Mouse (Mus musculus) small intestine, adult 2 months (tissue): ENCODE data around the gene Tnnt3. TPM values are rescaled to one million over a fixed set of nuclear protein-coding genes. Genes with fewer than 3 reads are reported as not detected.
A peak's percentile ranks its signal among the peaks of the same experiment; 100 is the strongest.

Experiments
- H3K27ac ChIP-seq: fragments of 200-500 bp; 2 replicates; pipeline ENCODE4 v1.5.1; 2012; ENCODE audit warnings: low read depth, low read length, control low read depth, inconsistent platforms; ENCODE audit not compliant: insufficient read depth
- H3K27me3 ChIP-seq: fragments of 200-500 bp; 2 replicates; pipeline ENCODE4 v1.6.1; 2012; ENCODE audit warnings: mild to moderate bottlenecking, moderate library complexity, low read length, inconsistent platforms; ENCODE audit not compliant: control insufficient read depth, insufficient read depth
- H3K36me3 ChIP-seq: fragments of 200-500 bp; 2 replicates; pipeline ENCODE4 v1.6.1; 2012; ENCODE audit warnings: mild to moderate bottlenecking, low read length, control low read depth, inconsistent platforms; ENCODE audit not compliant: control insufficient read depth, insufficient read depth
- H3K4me1 ChIP-seq: fragments of 200-500 bp; 2 replicates; pipeline ENCODE4 v1.6.1; 2012; ENCODE audit warnings: low read length, inconsistent platforms, mixed read lengths; ENCODE audit not compliant: control insufficient read depth, insufficient read depth, insufficient read length
- H3K4me3 ChIP-seq: fragments of 200-500 bp; 2 replicates; pipeline ENCODE4 v1.5.1; 2012; ENCODE audit warnings: low read depth, mild to moderate bottlenecking, control low read depth, inconsistent platforms, low read length, moderate library complexity
- CTCF ChIP-seq: fragments of 200-500 bp; IDR thresholded peaks from 2 replicates; pipeline ENCODE4 v1.5.1; 2012; ENCODE audit warnings: low read depth, mild to moderate bottlenecking, control low read depth, inconsistent platforms, low read length, moderate library complexity, mixed read lengths; ENCODE audit not compliant: insufficient replicate concordance, insufficient read length; ENCODE audit errors: extremely low read depth
- POLR2A ChIP-seq: fragments of 200-500 bp; IDR thresholded peaks from 2 replicates; pipeline ENCODE4 v1.6.1; 2012; ENCODE audit warnings: low read depth, mild to moderate bottlenecking, control low read depth, inconsistent platforms, low read length, moderate library complexity
- WGBS: fragments of 180-500 bp; shearing (Covaris S2); methylation state at CpG from one replicate; pipeline ENCODE4 v1.1.7; 2018; 5-methylcytosine and 5-hydroxymethylcytosine counted together
- polyA plus RNA-seq: library from polyadenylated mRNA; depleted of rRNA; stranded (reverse); fragments of >200 nt; gene quantifications from 2 replicates; pipeline ENCODE4 v1.2.3, GENCODE M21; 2012

Gene Tnnt3
- polyA plus RNA-seq, 1 experiment, result not detected

GRCm38 (mm10) chr7:142458676-142459298 is 39.8 kb upstream of the Tnnt3 start:
- H3K27ac ChIP-seq, result peak overlapping the region; percentile 60; the same call in 1 of the 2 replicates
- peaks cover 3% of the 10 kb centered on the region; the same call in 1 of the 2 replicates for H3K4me1 ChIP-seq
- no peaks in the 10 kb centered on the region for H3K36me3 ChIP-seq
- no peaks in the 10 kb centered on the region for H3K27me3 ChIP-seq
- TF ChIP-seq POLR2A, result no peak
- no peak for TF ChIP-seq CTCF
- H3K4me3 ChIP-seq, result no peak overlapping the region
- WGBS, result 81% methylated on average over 5 of the region's 5 CpGs

DNA sequence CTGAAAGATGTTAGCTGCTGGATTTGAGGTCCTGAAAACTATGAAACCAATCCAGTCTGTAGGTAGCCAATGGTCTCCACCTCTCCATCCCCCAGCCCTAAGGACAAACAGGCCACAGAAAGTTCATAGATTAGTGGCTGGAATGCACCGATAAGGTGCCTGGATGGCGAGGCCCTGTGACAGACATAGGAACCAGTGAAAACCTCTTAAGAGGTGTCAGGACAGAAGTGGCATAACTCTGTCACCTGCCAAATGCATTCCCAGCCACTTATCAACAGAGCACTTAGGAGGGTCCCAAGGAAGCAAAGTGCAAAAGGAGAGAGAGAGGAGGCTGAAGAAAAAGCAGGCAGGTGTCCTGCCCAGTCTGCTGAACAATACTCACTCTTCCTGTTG is 39.3 kb upstream of the Tnnt3 start:
- no peak overlapping the region for H3K4me3 ChIP-seq
- 55% methylated on average over 2 of the region's 2 CpGs for WGBS
- H3K27ac ChIP-seq, result no peak overlapping the region
- TF ChIP-seq POLR2A, result no peak
- TF ChIP-seq CTCF, result no peak
- H3K4me1 ChIP-seq, result peaks cover 3% of the 10 kb centered on the region; the same call in 1 of the 2 replicates
- no peaks in the 10 kb centered on the region for H3K27me3 ChIP-seq
- no peaks in the 10 kb centered on the region for H3K36me3 ChIP-seq

GRCm38 (mm10) chr7:142460636-142461077 is 38.0 kb upstream of the Tnnt3 start, which contains the start of gene Lsp1:
TSS of gene Lsp1 (plus strand) at chr7:142460809.
- Histone ChIP-seq H3K27ac (peak within 1 kb of the TSS; percentile 8), H3K27me3 (no peaks in the 10 kb centered on the region), H3K4me3 (peak within 1 kb of the TSS; percentile 55), H3K4me1 (peaks cover 3% of the 10 kb centered on the region; the same call in 1 of the 2 replicates), H3K36me3 (no peaks in the 10 kb centered on the region)
- WGBS, result 74% methylated on average over 7 of the region's 7 CpGs
- TF ChIP-seq POLR2A (no peak), CTCF (no peak)

GRCm38 (mm10) chr7:142461446-142461845 is 37.2 kb upstream of the Tnnt3 start:
- H3K36me3 ChIP-seq, result no peaks in the 10 kb centered on the region
- 78% methylated on average over 2 of the region's 2 CpGs for WGBS
- H3K27me3 ChIP-seq, result no peaks in the 10 kb centered on the region
- peak overlapping the region; percentile 8; the same call in 1 of the 2 replicates for H3K27ac ChIP-seq
- peak overlapping the region; percentile 55 for H3K4me3 ChIP-seq
- TF ChIP-seq CTCF (no peak), POLR2A (no peak)
- H3K4me1 ChIP-seq, result peaks cover 3% of the 10 kb centered on the region; the same call in 1 of the 2 replicates

GRCm38 (mm10) chr7:142462190-142462589 is 36.4 kb upstream of the Tnnt3 start:
- H3K4me3 ChIP-seq, result peak overlapping the region; percentile 55
- no peaks in the 10 kb centered on the region for H3K36me3 ChIP-seq
- TF ChIP-seq POLR2A (no peak), CTCF (no peak)
- peaks cover 3% of the 10 kb centered on the region; the same call in 1 of the 2 replicates for H3K4me1 ChIP-seq
- no peak overlapping the region for H3K27ac ChIP-seq
- WGBS, result 74% methylated on average over 6 of the region's 6 CpGs
- H3K27me3 ChIP-seq, result no peaks in the 10 kb centered on the region

- Histone ChIP-seq H3K27me3 (no peaks in the 10 kb centered on the region), H3K4me3 (peak overlapping the region; percentile 55), H3K27ac (no peak overlapping the region; the same call in 1 of the 2 replicates), H3K4me1 (peaks cover 3% of the 10 kb centered on the region; the same call in 1 of the 2 replicates), H3K36me3 (no peaks in the 10 kb centered on the region)
- TF ChIP-seq CTCF (no peak), POLR2A (no peak)
- 51% methylated on average over 4 of the region's 4 CpGs for WGBS
Measured at GRCm38 (mm10) chr7:142462594-142463078, 36.0 kb upstream of the Tnnt3 start.

GRCm38 (mm10) chr7:142470171-142470691 is 28.4 kb upstream of the Tnnt3 start:
- WGBS, result 67% methylated on average over 7 of the region's 7 CpGs
- H3K27me3 ChIP-seq, result no peaks in the 10 kb centered on the region
- H3K36me3 ChIP-seq, result no peaks in the 10 kb centered on the region
- H3K27ac ChIP-seq, result peak overlapping the region; percentile 72
- no peaks in the 10 kb centered on the region; the same call in 1 of the 2 replicates for H3K4me1 ChIP-seq
- no peak overlapping the region for H3K4me3 ChIP-seq
- TF ChIP-seq POLR2A (no peak), CTCF (no peak)
